Mouse (Mus musculus) adrenal gland, postnatal 10 days (tissue): Measurements from ENCODE around the gene Gm17334. TPM values are rescaled to one million over a fixed set of nuclear protein-coding genes. Genes with fewer than 3 reads are reported as not detected.

Experiments used
- DNase-seq: peaks from one replicate; pipeline ENCODE4 v3.0.0; 2021; ENCODE audit warnings: mixed read lengths
- microRNA-seq: library from miRNA; unstranded; fragments of <30 nt; microRNA quantifications from one replicate; pipeline ENCODE4 v1.2.0, GENCODE M21; 2021
- total RNA-seq, 2 experiments: library from RNA; stranded (reverse); gene quantifications; 2 replicates each; pipeline ENCODE4 v1.2.3; 2021

The Gm17334 gene
- total RNA-seq, 2 experiments from 2014 or later, result 1.2 TPM; not detected in 1

DNA sequence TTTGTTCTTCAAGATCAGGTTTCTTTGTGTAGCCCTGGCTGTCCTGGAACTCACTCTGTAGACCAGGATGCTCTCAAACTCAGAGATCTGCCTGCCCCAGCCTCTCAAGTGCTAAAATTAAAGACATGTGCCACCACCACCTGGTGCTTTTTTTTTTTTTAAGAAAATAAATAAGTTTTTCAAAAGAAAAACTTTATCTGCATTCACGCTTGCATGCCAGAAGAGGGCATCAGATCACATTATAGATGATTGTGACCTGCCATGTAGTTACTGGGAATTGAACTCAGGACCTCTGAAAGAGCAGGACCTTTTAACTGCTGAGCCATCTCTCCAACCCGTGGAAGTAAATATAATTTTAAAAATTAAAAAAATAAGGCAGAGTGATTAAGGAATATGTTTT, 27.7 kb downstream of the Gm17334 start:
- no peak for DNase-seq

- DNase-seq, result no peak
These were observed 30.6 kb downstream of the Gm17334 start for GRCm38 (mm10) chr11:53742353-53742752.

DNA sequence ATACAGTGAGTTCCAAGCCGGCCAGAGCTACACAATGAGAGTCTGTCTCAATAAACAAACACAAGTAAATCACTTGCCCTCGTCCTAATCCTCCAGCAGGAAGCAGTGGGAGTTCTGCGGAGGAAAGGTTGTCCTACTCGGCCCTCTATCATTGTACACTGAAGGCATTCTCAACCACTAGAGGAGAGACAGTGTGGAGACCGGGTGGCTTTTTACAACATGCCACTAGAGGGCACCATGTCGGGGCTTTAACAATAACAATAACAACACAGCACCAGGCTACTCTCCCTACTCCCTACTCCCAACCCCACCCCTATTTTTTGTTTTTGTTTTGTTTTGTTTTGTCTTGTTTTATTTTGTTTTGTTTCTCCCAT, 35.4 kb downstream of the Gm17334 start:
- DNase-seq, result peak; percentile 72

GRCm38 (mm10) chr11:53736771-53737572, 36.0 kb downstream of the Gm17334 start:
- peak; percentile 86 for DNase-seq

GRCm38 (mm10) chr11:53735682-53736245, 37.2 kb downstream of the Gm17334 start:
- peak; percentile 63 for DNase-seq

- DNase-seq, result no peak
These were observed 37.9 kb downstream of the Gm17334 start for GRCm38 (mm10) chr11:53734970-53735681.

DNA sequence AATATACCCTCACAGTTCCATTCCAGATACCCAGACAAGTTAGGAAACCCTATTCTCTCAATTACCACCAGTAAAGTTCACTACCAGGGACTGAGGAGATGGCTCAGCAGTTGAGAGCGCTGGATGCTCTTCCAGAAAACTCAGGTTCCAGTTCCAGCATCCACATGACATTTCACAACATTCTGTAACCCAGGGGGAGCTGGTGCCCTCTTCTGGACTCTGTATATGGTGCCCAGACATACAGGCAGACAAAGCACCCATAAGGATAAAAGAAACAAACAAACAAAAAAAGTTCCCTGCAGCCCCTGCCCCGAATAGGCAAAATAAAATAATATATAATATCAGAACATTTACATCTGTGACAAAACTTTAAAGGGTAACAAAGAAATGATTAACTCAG, 38.6 kb downstream of the Gm17334 start:
- DNase-seq, result no peak

DNA sequence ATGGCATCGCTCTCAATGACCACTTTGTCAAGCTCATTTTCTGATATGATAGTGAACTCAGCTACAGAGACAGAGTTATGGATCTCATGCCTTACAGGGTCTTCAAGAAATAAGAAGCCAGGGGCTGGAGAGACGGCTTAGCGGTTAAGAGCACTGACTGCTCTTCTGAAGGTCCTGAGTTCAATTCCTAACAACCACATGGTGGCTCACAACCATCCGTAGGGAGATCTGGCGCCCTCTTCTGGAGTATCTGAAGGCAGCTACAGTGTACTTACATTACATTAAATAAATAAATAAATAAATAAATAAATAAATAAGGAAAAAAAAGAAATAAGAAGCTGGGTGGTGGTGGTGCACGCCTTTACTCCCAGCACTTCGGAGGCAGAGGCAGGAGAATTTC, 39.2 kb downstream of the Gm17334 start:
- DNase-seq, result peak; percentile 9

- DNase-seq, result no peak
These were observed 40.7 kb downstream of the Gm17334 start for GRCm38 (mm10) chr11:53732244-53732643.

DNA sequence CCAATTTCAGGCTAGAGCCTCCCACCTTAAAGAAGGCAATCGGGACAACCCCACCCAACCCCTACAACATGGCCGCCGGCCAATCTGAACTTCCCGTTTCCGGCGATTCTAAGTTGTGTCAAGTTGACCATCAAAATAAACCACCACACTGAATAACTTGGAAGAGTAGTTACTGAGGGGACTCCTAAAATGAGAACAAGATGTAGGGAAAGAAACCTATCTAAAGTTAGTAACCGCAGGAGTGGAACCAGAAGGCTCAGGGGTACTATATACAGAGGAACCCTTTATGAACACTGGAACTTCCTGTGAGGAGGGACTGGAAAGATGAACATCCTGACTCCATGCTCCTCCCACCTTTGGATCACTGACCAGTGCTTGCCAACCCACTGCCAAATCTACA, 41.5 kb downstream of the Gm17334 start:
- no peak for DNase-seq

Small RNA genes within 50 kb of the gene (microRNA-seq; reads per million reads assigned to microRNA genes)
- gene Mir7671, result not detected

Other genes with a start within 250 kb of the Gm17334 start
- gene Kif3a, start 205.8 kb downstream of the Gm17334 start, total RNA-seq, result 10 to 100 TPM; 24.2 to 26.5 TPM
- gene Il4, start 154.5 kb downstream of the Gm17334 start, total RNA-seq, result not detected
- not detected for gene Il13, start 138.5 kb downstream of the Gm17334 start, total RNA-seq
- gene Rad50, start 65.9 kb downstream of the Gm17334 start, total RNA-seq, result 10 to 100 TPM; 12.6 to 16.8 TPM
- gene Il5, start 52.4 kb downstream of the Gm17334 start, total RNA-seq, result not detected
- 10 to 100 TPM; 20.0 to 36.7 TPM for gene Irf1, start 3.2 kb downstream of the Gm17334 start, total RNA-seq
- 1 to 10 TPM; 5.7 to 7.9 TPM for gene Gm12216, start 86.1 kb upstream of the Gm17334 start, total RNA-seq
- gene Slc22a5, start 118.5 kb upstream of the Gm17334 start, total RNA-seq, result 10 to 100 TPM; 33.7 to 40.7 TPM
- 1 to 10 TPM; 4.4 to 5.8 TPM for gene Slc22a21, start 207.1 kb upstream of the Gm17334 start, total RNA-seq